Mouse (Mus musculus) spleen, adult 2 months (tissue): ENCODE results near the gene Arih1.

ENCODE experiments used
- CTCF ChIP-seq: fragments of 200-500 bp; IDR thresholded peaks from 2 replicates; pipeline ENCODE4 v1.5.1; 2011; ENCODE audit warnings: mild to moderate bottlenecking, inconsistent platforms; ENCODE audit not compliant: insufficient read depth, insufficient read length, insufficient replicate concordance; ENCODE audit errors: extremely low read depth
- POLR2A ChIP-seq: fragments of 200-500 bp; IDR thresholded peaks from 2 replicates; pipeline ENCODE4 v1.6.1; 2011; ENCODE audit warnings: low read depth, low read length, inconsistent platforms

DNA sequence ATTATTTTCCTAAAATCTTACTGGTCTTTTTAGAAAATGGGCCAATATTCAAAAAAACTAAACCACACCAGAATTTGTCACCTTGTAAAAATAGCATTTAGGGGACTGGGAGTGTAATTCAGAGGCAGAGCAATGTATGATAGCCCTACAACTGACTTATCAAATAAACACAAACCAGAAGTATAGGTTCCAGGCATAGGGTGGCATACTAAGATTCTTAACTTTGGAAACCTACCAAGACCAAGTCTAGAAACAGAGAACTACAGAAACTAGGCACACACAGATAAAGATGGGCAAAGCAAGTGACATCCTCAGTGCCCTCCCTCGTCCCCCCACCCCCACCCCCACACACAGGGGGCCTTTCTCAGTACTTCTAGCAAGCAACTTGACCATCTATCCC is 11.6 kb downstream of the Arih1 start:
- TF ChIP-seq POLR2A (no peak), CTCF (no peak)
